Mouse (Mus musculus) kidney, embryonic 16.5 days (tissue): ENCODE measurements around the gene Actn2. TPM values are rescaled to one million over a fixed set of nuclear protein-coding genes. Genes with fewer than 3 reads are reported as not detected.

Experiments used
- ATAC-seq: fragments of 200-750 bp; cut with Nextera tagmentation; 2 replicates; pipeline ENCODE4 v1.8.0; 2017; ENCODE audit warnings: moderate TSS enrichment; ENCODE audit not compliant: low FRiP score, low TSS enrichment
- H3K27ac ChIP-seq: fragments of 300-500 bp; sonication (generic); 2 replicates; pipeline ENCODE4 v1.5.1; 2014; ENCODE audit warnings: low read length
- H3K27me3 ChIP-seq: fragments of 300-500 bp; sonication (generic); 2 replicates; pipeline ENCODE4 v1.6.1; 2014; ENCODE audit warnings: low read length, control low read depth, mixed read lengths; ENCODE audit not compliant: insufficient read depth
- H3K36me3 ChIP-seq: fragments of 300-500 bp; sonication (generic); 2 replicates; pipeline ENCODE4 v1.6.1; 2014; ENCODE audit warnings: low read length, control low read depth, mixed read lengths; ENCODE audit not compliant: insufficient read depth
- H3K4me1 ChIP-seq: fragments of 300-500 bp; sonication (generic); 2 replicates; pipeline ENCODE4 v1.6.1; 2014; ENCODE audit warnings: low read length, control low read depth, mixed read lengths; ENCODE audit not compliant: insufficient read depth
- H3K4me2 ChIP-seq: fragments of 300-500 bp; sonication (generic); replicated peaks from 2 replicates; pipeline ENCODE4 v1.6.1; 2014; ENCODE audit warnings: low read depth, low read length
- H3K4me3 ChIP-seq: fragments of 300-500 bp; sonication (generic); 2 replicates; pipeline ENCODE4 v1.5.1; 2014; ENCODE audit warnings: mild to moderate bottlenecking, low read length
- H3K9ac ChIP-seq: fragments of 300-500 bp; sonication (generic); replicated peaks from 2 replicates; pipeline ENCODE4 v1.6.1; 2014; ENCODE audit warnings: low read length
- H3K9me3 ChIP-seq: fragments of 300-500 bp; sonication (generic); 2 replicates; pipeline ENCODE4 v1.6.1; 2016; ENCODE audit warnings: low read length, control low read depth
- WGBS: fragments of 180-500 bp; shearing (Covaris S2); extraction: QIAGEN DNeasy Blood & Tissue Kit; methylation state at CpG from one replicate; pipeline ENCODE4 v1.1.7; 2014; 5-methylcytosine and 5-hydroxymethylcytosine counted together
- polyA plus RNA-seq: library from polyadenylated mRNA; unstranded; fragments of >200 nt; fragmentation: Nextera tagmentation; extraction: Ambion mirVana; gene quantifications from 2 replicates; pipeline ENCODE4 v1.2.1, GENCODE M21; 2015

The Actn2 gene
- polyA plus RNA-seq, 1 experiment from 2014 or later: 9.8 TPM

GRCm38 (mm10) chr13:12305540-12305939 lies 35.0 kb downstream of the Actn2 start:
- Histone ChIP-seq H3K9ac (no peak overlapping the region), H3K27ac (no peak overlapping the region), H3K4me3 (no peak overlapping the region), H3K27me3 (no peaks in the 10 kb centered on the region), H3K36me3 (no peaks in the 10 kb centered on the region), H3K9me3 (no peaks in the 10 kb centered on the region), H3K4me2 (no peak overlapping the region), H3K4me1 (no peaks in the 10 kb centered on the region)
- 85% methylated on average over 8 of the region's 8 CpGs for WGBS
- ATAC-seq: no peak

GRCm38 (mm10) chr13:12304991-12305390 lies 35.6 kb downstream of the Actn2 start:
- no peak overlapping the region for H3K9ac ChIP-seq
- H3K36me3 ChIP-seq: no peaks in the 10 kb centered on the region
- H3K4me2 ChIP-seq: no peak overlapping the region
- 89% methylated on average over 5 of the region's 5 CpGs for WGBS
- H3K4me3 ChIP-seq: no peak overlapping the region
- no peaks in the 10 kb centered on the region for H3K4me1 ChIP-seq
- H3K27me3 ChIP-seq: no peaks in the 10 kb centered on the region
- H3K9me3 ChIP-seq: no peaks in the 10 kb centered on the region
- ATAC-seq: no peak
- H3K27ac ChIP-seq: no peak overlapping the region

GRCm38 (mm10) chr13:12297777-12298176 lies 42.8 kb downstream of the Actn2 start:
- H3K27ac ChIP-seq: no peak overlapping the region
- no peaks in the 10 kb centered on the region for H3K36me3 ChIP-seq
- H3K4me2 ChIP-seq: no peak overlapping the region
- H3K9me3 ChIP-seq: no peaks in the 10 kb centered on the region
- no peaks in the 10 kb centered on the region for H3K4me1 ChIP-seq
- no peak overlapping the region for H3K9ac ChIP-seq
- peak; percentile 57; the same call in 1 of the 2 replicates for ATAC-seq
- no peak overlapping the region for H3K4me3 ChIP-seq
- H3K27me3 ChIP-seq: no peaks in the 10 kb centered on the region
- WGBS: 72% methylated on average over 6 of the region's 6 CpGs

GRCm38 (mm10) chr13:12296701-12297100 lies 43.9 kb downstream of the Actn2 start:
- Histone ChIP-seq H3K36me3 (no peaks in the 10 kb centered on the region), H3K9me3 (no peaks in the 10 kb centered on the region), H3K9ac (no peak overlapping the region), H3K27ac (no peak overlapping the region), H3K4me1 (no peaks in the 10 kb centered on the region), H3K4me2 (no peak overlapping the region), H3K4me3 (no peak overlapping the region), H3K27me3 (no peaks in the 10 kb centered on the region)
- ATAC-seq: peak; percentile 36; the same call in 1 of the 2 replicates
- WGBS: 86% methylated on average over 3 of the region's 3 CpGs

- no peaks in the 10 kb centered on the region for H3K9me3 ChIP-seq
- H3K4me3 ChIP-seq: no peak overlapping the region
- ATAC-seq: no peak
- H3K9ac ChIP-seq: no peak overlapping the region
- no peaks in the 10 kb centered on the region for H3K36me3 ChIP-seq
- 90% methylated on average over 7 of the region's 7 CpGs for WGBS
- no peak overlapping the region for H3K4me2 ChIP-seq
- no peaks in the 10 kb centered on the region for H3K4me1 ChIP-seq
- H3K27ac ChIP-seq: no peak overlapping the region
- no peaks in the 10 kb centered on the region for H3K27me3 ChIP-seq
Measured at GRCm38 (mm10) chr13:12293810-12294209, 46.8 kb downstream of the Actn2 start.

GRCm38 (mm10) chr13:12290700-12291099 lies 49.9 kb downstream of the Actn2 start:
- Histone ChIP-seq H3K4me2 (no peak overlapping the region), H3K9me3 (no peaks in the 10 kb centered on the region), H3K27ac (no peak overlapping the region), H3K27me3 (no peaks in the 10 kb centered on the region), H3K9ac (no peak overlapping the region), H3K36me3 (no peaks in the 10 kb centered on the region), H3K4me1 (no peaks in the 10 kb centered on the region), H3K4me3 (no peak overlapping the region)
- 90% methylated on average over 7 of the region's 7 CpGs for WGBS
- no peak for ATAC-seq

GRCm38 (mm10) chr13:12284528-12284927 lies 56.0 kb downstream of the Actn2 start:
- Histone ChIP-seq H3K9me3 (no peaks in the 10 kb centered on the region), H3K9ac (no peak overlapping the region), H3K27ac (no peak overlapping the region), H3K36me3 (no peaks in the 10 kb centered on the region), H3K4me1 (no peaks in the 10 kb centered on the region), H3K4me3 (no peak overlapping the region), H3K4me2 (no peak overlapping the region), H3K27me3 (no peaks in the 10 kb centered on the region)
- no peak for ATAC-seq
- 93% methylated on average over 11 of the region's 11 CpGs for WGBS

GRCm38 (mm10) chr13:12283826-12284225 lies 56.7 kb downstream of the Actn2 start:
- Histone ChIP-seq H3K27me3 (no peaks in the 10 kb centered on the region), H3K36me3 (no peaks in the 10 kb centered on the region), H3K4me2 (no peak overlapping the region), H3K9me3 (no peaks in the 10 kb centered on the region), H3K4me3 (no peak overlapping the region), H3K4me1 (no peaks in the 10 kb centered on the region), H3K9ac (no peak overlapping the region), H3K27ac (no peak overlapping the region)
- 0 out of 2 replicates have a peak, but pooled peaks have one; percentile 46 for ATAC-seq
- 74% methylated on average over 3 of the region's 3 CpGs for WGBS

- Histone ChIP-seq H3K4me2 (no peak overlapping the region), H3K4me3 (no peak overlapping the region), H3K27ac (peak overlapping the region; percentile 14), H3K4me1 (no peaks in the 10 kb centered on the region), H3K9me3 (no peaks in the 10 kb centered on the region), H3K9ac (no peak overlapping the region), H3K36me3 (no peaks in the 10 kb centered on the region), H3K27me3 (no peaks in the 10 kb centered on the region)
- ATAC-seq: peak; percentile 43; the same call in 1 of the 2 replicates
- WGBS: 47% methylated on average over 6 of the region's 6 CpGs
Measured at GRCm38 (mm10) chr13:12274721-12275120, 65.8 kb downstream of the Actn2 start.

GRCm38 (mm10) chr13:12274220-12274619 lies 66.3 kb downstream of the Actn2 start:
- Histone ChIP-seq H3K27me3 (no peaks in the 10 kb centered on the region), H3K9me3 (no peaks in the 10 kb centered on the region), H3K4me1 (no peaks in the 10 kb centered on the region), H3K4me3 (no peak overlapping the region), H3K4me2 (no peak overlapping the region), H3K36me3 (no peaks in the 10 kb centered on the region), H3K9ac (no peak overlapping the region), H3K27ac (peak overlapping the region; percentile 14)
- ATAC-seq: peak; percentile 62
- 66% methylated on average over 4 of the region's 4 CpGs for WGBS
